Mouse (Mus musculus) embryonic fibroblast, embryonic 13.5 days (primary cell): ENCODE results near the gene Smo. TPM values are rescaled to one million over a fixed set of nuclear protein-coding genes. Genes with fewer than 3 reads are reported as not detected.

Experiments used
- H3K27ac ChIP-seq: 2 replicates; pipeline ENCODE4 v1.5.1; 2012; ENCODE audit warnings: low read length, control low read depth, inconsistent platforms; ENCODE audit not compliant: insufficient read depth
- H3K4me1 ChIP-seq: 2 replicates; pipeline ENCODE4 v1.6.1; 2011; ENCODE audit warnings: low read length; ENCODE audit not compliant: control insufficient read depth, insufficient read depth
- H3K4me3 ChIP-seq: 2 replicates; pipeline ENCODE4 v1.5.1; 2011; ENCODE audit warnings: mild to moderate bottlenecking, control low read depth, low read length; ENCODE audit not compliant: insufficient read depth
- CTCF ChIP-seq: IDR thresholded peaks from 2 replicates; pipeline ENCODE4 v1.5.1; 2011; ENCODE audit warnings: mild to moderate bottlenecking, control low read depth, low read length, moderate library complexity, borderline replicate concordance; ENCODE audit not compliant: insufficient read depth
- POLR2A ChIP-seq: IDR thresholded peaks from 2 replicates; pipeline ENCODE4 v1.6.1; 2011; ENCODE audit warnings: low read depth, mild to moderate bottlenecking, control low read depth, low read length, moderate library complexity
- polyA plus RNA-seq: library from polyadenylated mRNA; stranded (reverse); fragments of >200 nt; gene quantifications from 2 replicates; pipeline ENCODE4 v1.2.4, GENCODE M21; 2011; ENCODE audit warnings: low read depth; ENCODE audit not compliant: missing spikeins, insufficient read length

Gene Smo
- polyA plus RNA-seq, 1 experiment, result 66.1 TPM

GRCm38 (mm10) chr6:29721890-29722289 is 13.4 kb upstream of the Smo start:
- no peak for TF ChIP-seq POLR2A
- TF ChIP-seq CTCF, result no peak
- Histone ChIP-seq H3K27ac (no peak overlapping the region), H3K4me1 (no peaks in the 10 kb centered on the region), H3K4me3 (no peak overlapping the region)

- no peak overlapping the region for H3K27ac ChIP-seq
- no peak for TF ChIP-seq POLR2A
- no peak for TF ChIP-seq CTCF
- no peaks in the 10 kb centered on the region for H3K4me1 ChIP-seq
- H3K4me3 ChIP-seq, result no peak overlapping the region
Measured at GRCm38 (mm10) chr6:29726576-29727200, 8.6 kb upstream of the Smo start.

GRCm38 (mm10) chr6:29728035-29728434 is 7.3 kb upstream of the Smo start:
- Histone ChIP-seq H3K27ac (no peak overlapping the region), H3K4me1 (no peaks in the 10 kb centered on the region), H3K4me3 (no peak overlapping the region)
- TF ChIP-seq CTCF (no peak), POLR2A (no peak)

GRCm38 (mm10) chr6:29729491-29729890 is 5.8 kb upstream of the Smo start:
- Histone ChIP-seq H3K4me1 (no peaks in the 10 kb centered on the region), H3K4me3 (no peak overlapping the region), H3K27ac (no peak overlapping the region)
- no peak for TF ChIP-seq POLR2A
- no peak for TF ChIP-seq CTCF

- peak overlapping the region; percentile 80 for H3K27ac ChIP-seq
- peak overlapping the region; percentile 95 for H3K4me3 ChIP-seq
- TF ChIP-seq CTCF (no peak), POLR2A (peak; percentile 62)
- H3K4me1 ChIP-seq, result peaks cover 3% of the 10 kb centered on the region; the same call in 1 of the 2 replicates
Measured at GRCm38 (mm10) chr6:29735689-29736451, 567 bp downstream of the Smo start.

GRCm38 (mm10) chr6:29736610-29737458 is 1.5 kb downstream of the Smo start:
- H3K4me1 ChIP-seq, result peaks cover 3% of the 10 kb centered on the region; the same call in 1 of the 2 replicates
- TF ChIP-seq CTCF, result no peak
- no peak for TF ChIP-seq POLR2A
- H3K4me3 ChIP-seq, result peak overlapping the region; percentile 95
- H3K27ac ChIP-seq, result peak overlapping the region; percentile 80

GRCm38 (mm10) chr6:29751466-29752152 is 16.3 kb downstream of the Smo start:
- Histone ChIP-seq H3K4me3 (no peak overlapping the region), H3K27ac (peak overlapping the region; percentile 30; the same call in 1 of the 2 replicates), H3K4me1 (no peaks in the 10 kb centered on the region)
- TF ChIP-seq POLR2A (no peak), CTCF (no peak)

GRCm38 (mm10) chr6:29753336-29753735 is 18.0 kb downstream of the Smo start:
- TF ChIP-seq POLR2A (no peak), CTCF (no peak)
- Histone ChIP-seq H3K27ac (no peak overlapping the region), H3K4me1 (no peaks in the 10 kb centered on the region), H3K4me3 (no peak overlapping the region)

- Histone ChIP-seq H3K27ac (no peak overlapping the region), H3K4me1 (no peaks in the 10 kb centered on the region), H3K4me3 (no peak overlapping the region)
- TF ChIP-seq POLR2A (no peak), CTCF (no peak)
Measured at GRCm38 (mm10) chr6:29756001-29756400, 20.7 kb downstream of the Smo start.

- TF ChIP-seq POLR2A (no peak), CTCF (no peak)
- Histone ChIP-seq H3K4me1 (no peaks in the 10 kb centered on the region), H3K27ac (no peak overlapping the region), H3K4me3 (no peak overlapping the region)
Measured at GRCm38 (mm10) chr6:29756476-29756875, 21.2 kb downstream of the Smo start.
